Mouse (Mus musculus) frontal cortex, adult 2 months (tissue): ENCODE data around the gene H2al1m. TPM values are rescaled to one million over a fixed set of nuclear protein-coding genes. Genes with fewer than 3 reads are reported as not detected.
"Not testable (repeated sequence)": the region's sequence is repeated elsewhere in the genome, so short reads cannot be mapped to it uniquely, and the experiment has no call there.

Experiments
- DNase-seq, 2 experiments: peaks; one replicate each; pipeline ENCODE4 v3.0.0; 2022; ENCODE audit warnings: low spot score in 1 of 2; ENCODE audit errors: extremely low spot score in 1 of 2
- polyA plus RNA-seq: library from polyadenylated mRNA; depleted of rRNA; stranded (reverse); fragments of >200 nt; gene quantifications from 2 replicates; pipeline ENCODE4 v1.2.3, GENCODE M21; 2012; rRNA removed

H2al1m gene
- polyA plus RNA-seq: 0.34 and 0.58 TPM in 2 replicates

- not testable (repeated sequence) for DNase-seq
Observed at GRCm38 (mm10) chrX:9283464-9283863, at the start of gene H2al1m. Gene H2al1m (plus strand): TSS chrX:9283764.

DNA sequence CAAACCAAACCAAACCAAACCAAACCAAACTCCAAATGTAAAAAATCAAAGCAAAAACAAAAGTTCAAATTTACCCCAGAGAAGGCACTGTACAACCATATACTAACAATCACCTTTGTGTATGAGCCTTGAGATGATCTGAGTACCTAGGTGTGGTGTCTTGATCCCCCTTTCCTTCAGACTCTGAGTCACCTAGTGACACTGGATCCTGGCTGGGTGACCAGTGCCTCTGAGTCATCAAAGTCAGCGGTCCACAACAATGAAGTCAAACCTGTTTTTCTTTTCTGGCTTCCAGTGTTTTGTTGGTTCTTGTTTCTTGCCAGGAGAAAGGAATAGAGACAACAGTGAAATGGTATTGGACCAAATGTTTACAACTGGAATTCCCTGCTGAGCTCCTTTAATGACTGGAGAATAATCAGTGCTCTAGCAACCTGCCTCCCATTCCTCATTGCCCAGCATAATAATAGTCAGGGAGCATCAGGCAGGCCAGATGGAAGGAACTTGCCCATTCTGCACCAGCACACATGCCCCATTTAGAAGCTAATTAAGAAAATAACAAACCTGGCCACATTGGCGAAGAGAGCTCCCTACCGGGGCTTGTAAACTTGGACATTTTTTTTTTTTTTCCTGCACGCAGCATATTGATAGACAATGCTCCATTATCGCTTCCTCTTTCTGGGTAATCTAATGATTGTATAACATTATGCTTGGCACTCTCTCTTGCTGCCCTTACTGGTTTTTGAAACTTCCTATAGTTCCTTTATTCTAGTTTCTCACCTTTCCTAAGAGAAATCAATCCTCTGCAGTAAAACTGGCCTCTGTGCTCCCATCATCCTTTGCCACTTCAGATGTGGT is 42.6 kb upstream of the H2al1m start:
- DNase-seq: no peak

DNA sequence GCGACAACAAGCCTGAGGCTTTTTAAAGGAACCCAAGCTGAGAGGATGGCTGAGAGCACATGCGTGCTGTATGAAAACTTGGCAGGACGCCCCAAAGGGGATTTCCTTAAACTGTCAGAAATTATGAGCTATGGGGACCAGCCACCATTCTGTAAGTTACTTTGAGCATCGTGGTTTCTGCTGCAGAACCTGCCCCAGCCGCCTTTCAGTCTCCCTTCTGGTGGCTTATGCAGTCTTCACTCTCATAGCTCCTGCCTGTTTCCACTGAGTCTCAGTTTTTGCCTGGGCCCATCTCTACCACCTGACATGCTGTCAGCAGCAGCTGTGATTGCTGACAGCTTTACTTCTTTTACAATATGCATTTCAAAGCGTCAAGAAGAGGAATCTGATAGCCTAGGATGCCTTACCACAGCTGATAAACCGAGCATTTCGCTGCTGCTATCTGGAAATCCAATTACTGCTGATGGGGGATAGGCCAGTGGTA is 40.1 kb upstream of the H2al1m start:
- peak in 1 of 2 experiments; percentile 18 for DNase-seq

DNA sequence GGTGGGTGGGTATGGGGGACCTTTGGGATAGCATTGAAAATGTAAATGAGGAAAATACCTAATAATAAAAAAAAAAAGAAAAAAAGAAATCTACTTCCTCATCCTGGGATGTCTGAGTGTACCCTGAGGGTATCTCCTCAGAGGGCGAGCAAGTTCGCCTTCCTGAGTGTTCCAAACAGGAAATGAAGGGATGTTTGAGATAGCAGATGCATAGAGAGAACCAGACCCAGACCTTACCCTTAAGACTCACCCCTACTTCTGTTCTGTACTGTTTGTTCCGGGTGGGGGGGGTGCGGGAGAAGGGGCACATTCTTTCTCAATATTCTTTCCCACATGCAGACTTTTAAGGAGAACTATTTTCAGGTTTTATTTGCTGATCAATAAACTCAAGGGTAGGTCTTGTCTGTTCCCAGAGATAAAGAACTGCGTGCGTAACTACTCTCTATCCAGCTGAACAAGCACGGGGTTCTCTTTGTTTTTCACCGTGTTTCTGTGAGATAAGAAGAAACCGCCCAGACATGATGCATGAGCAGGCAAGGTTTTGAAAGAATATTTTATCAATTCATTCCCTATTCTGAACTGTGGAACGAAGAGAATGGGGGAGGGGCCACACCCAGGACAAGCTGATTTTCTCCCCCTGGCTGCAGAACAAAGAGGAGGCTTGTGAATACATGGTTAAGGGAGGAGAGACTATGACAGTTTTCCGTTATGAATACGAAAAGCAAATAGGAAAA is 38.8 kb upstream of the H2al1m start:
- DNase-seq: no peak

DNA sequence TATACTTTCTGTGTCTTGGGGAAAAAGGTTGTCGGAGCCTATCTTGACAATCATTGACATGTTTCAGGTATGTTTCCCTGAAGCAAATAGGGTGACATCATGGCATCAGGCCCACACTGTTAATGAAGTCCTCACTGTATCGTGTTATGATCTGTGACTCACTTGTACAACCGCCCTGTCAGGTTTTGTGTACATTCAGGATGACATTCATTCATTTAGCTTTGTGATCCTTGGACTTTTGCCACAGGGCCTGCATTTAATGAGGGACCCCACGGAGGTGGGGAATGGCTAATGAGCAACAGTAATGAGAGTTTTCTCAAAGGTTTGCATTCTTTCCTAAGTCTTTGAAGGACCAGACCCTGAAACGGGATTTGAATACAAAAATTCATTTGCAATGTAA is 34.7 kb upstream of the H2al1m start:
- no peak for DNase-seq

GRCm38 (mm10) chrX:9253990-9254389 is 29.6 kb upstream of the H2al1m start:
- DNase-seq: no peak

GRCm38 (mm10) chrX:9254901-9255300 is 28.7 kb upstream of the H2al1m start:
- DNase-seq: peak in 1 of 2 experiments; percentile 16

GRCm38 (mm10) chrX:9256766-9257165 is 26.8 kb upstream of the H2al1m start, which contains the start of gene Gm14862:
Gene Gm14862 (minus strand): TSS chrX:9256899.
- DNase-seq: no peak

- no peak for DNase-seq
Observed at GRCm38 (mm10) chrX:9257831-9258230, 25.7 kb upstream of the H2al1m start.

DNA sequence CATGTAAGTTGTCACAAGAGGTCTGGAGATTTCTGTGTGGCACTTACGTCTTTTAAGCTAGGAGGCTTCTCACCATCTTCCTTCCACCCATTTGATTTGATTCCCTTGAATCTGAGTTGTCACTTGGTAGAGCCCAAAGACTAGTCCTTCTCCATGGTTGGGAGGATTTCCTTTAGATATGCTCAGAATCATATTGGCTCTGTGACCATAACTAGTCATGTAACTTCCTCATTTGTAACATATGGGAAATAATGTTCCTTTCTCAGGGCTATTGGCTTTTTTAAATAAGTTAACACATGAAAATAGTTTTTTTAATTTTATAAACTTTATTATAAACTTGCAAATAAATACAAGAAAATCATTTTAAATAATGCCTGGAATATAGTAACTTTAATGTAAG is 24.3 kb upstream of the H2al1m start:
- DNase-seq: no peak

GRCm38 (mm10) chrX:9271112-9271511 is 12.5 kb upstream of the H2al1m start:
- DNase-seq: no peak

DNA sequence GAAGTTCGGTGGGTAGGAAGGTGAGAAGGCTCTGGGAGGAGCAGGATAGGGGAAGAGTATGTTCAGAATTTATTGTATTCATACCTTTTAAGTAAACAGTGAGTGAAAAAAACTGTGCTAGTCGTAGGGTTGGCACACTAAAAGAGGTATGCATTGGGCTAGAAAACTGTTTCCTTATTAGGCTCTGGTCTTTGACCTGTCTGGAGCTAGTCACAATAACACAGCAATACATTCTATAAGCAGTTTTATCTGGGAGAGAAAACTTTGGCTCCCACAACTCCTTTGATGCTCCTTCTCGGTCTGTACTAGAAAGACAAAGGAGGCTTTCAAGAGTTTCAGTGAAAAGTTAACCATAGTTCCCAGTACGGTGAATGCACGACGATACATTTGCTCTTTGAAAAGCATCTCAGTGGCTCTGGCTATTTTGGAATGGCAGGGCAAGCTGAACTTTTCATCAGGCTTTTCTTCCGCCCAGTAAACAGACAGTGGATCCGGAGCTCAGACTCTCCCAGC is 11.6 kb upstream of the H2al1m start:
- no peak for DNase-seq

- peak in 1 of 2 experiments; percentile 37 for DNase-seq
Observed at GRCm38 (mm10) chrX:9272460-9273361, 10.9 kb upstream of the H2al1m start, which contains the start of gene Xk. Gene Xk (plus strand): TSS chrX:9272756.

DNA sequence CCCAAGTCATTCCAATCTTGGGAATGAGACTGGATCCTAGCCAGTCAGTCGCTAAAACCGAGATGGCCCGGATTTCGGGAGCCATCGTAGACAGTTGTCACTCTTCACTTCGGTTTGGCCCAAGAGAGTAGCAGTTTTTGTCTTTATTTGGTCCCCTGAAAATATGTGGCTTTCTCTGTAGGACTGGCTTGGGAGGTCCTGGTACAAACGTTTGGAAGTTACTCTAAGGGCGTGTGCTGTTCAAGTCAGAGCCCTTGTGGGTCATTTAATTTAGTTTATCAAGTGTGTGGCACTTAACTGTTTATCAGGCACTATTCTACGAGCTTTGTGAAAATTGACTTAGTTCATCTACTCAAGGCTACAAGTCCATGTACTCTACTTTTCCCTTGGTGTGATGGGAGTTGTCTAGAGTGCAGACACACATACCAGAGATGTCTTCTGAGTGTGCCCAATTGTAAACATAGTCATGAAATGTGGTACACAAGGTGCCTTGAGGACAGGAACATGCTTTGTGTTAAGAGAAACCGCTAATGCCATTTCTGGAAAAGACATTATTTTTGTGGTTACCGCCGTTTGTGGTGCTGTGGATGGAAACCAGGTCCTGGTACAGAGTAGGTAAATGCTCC is 10.1 kb upstream of the H2al1m start:
- no peak for DNase-seq

GRCm38 (mm10) chrX:9274321-9274720 is 9.2 kb upstream of the H2al1m start:
- no peak for DNase-seq

DNA sequence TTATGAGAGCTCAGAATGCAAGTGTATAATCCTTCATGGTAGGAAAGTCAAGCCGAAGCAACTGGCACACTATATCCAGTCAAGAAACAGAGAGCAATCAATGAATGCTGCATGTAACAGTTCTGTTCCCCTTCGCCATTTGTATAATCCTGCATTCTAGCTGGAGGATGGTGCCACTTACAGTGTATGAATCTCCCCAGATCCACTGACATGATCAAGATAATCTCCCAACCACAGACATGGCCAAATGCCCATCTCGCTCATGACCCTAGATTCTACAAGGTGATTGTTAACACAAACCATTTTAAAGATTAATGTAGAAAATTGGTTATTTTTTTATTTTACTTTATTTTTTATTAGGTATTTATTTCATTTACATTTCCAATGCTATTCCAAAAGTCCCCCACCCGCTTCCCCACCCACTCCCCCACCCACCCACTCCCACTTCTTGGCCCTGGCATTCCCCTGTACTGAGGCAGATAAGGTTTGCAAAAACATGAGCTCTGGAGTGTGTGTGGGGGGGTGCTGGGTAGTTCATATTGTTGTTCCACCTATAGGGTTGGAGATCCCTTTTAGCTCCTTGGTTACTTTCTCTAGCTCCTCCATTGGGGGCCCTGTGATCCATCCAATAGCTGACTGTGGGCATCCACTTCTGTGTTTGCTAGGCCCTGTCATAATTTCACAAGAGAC is 9.7 kb downstream of the H2al1m start:
- DNase-seq: not testable (repeated sequence)

DNA sequence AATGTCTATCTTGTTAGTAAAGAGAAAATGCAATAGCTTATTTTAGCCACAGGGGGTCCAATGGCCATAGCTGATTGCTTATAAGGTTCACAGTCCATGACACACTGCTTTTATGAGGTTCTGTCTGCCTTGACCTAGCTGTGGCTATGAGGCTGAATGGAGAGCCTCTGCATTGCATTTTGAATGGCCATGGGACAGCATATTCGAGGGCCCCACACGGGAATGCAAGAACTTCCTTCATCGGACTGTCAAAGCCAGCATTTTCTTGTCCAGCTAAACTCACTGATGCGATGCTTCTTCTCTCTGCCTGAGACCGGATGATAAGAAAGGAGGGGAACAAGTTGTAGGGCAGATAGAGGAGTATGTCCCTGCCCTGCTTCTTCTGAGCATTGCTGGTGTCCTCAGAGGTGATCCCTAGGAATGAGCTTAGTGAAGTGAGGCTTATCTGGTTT is 14.9 kb downstream of the H2al1m start:
- DNase-seq: no peak

- DNase-seq: no peak
Observed at GRCm38 (mm10) chrX:9302791-9303190, 19.2 kb downstream of the H2al1m start.

GRCm38 (mm10) chrX:9303455-9303854 is 19.9 kb downstream of the H2al1m start:
- no peak for DNase-seq
